Mouse (Mus musculus) liver, embryonic 16.5 days (tissue): ENCODE measurements at regions not wholly inside any gene's neighbourhood (a gene's known extent, or its start where the extent isn't known, plus 50 kb on each side); places are given as distances from the start of the nearest gene placed in this dataset.

Source experiments
- ATAC-seq: fragments of 200-750 bp; cut with Nextera tagmentation; 2 replicates; pipeline ENCODE4 v1.8.0; 2017; ENCODE audit warnings: low read depth, mild to moderate bottlenecking, moderate number of reproducible peaks, moderate library complexity
- H3K27ac ChIP-seq: fragments of 300-500 bp; sonication (generic); 2 replicates; pipeline ENCODE4 v1.5.1; 2014; ENCODE audit warnings: mild to moderate bottlenecking, low read length
- H3K27me3 ChIP-seq: fragments of 300-500 bp; sonication (generic); 2 replicates; pipeline ENCODE4 v1.6.1; 2014; ENCODE audit warnings: low read depth, low read length, mixed read lengths; ENCODE audit not compliant: control insufficient read depth, insufficient read depth
- H3K36me3 ChIP-seq: fragments of 300-500 bp; sonication (generic); 2 replicates; pipeline ENCODE4 v1.6.1; 2014; ENCODE audit warnings: mild to moderate bottlenecking; ENCODE audit not compliant: control insufficient read depth, insufficient read depth
- H3K4me1 ChIP-seq: fragments of 300-500 bp; sonication (generic); 2 replicates; pipeline ENCODE4 v1.6.1; 2014; ENCODE audit warnings: low read depth, low read length, mixed read lengths; ENCODE audit not compliant: control insufficient read depth
- H3K4me2 ChIP-seq: fragments of 300-500 bp; sonication (generic); 2 replicates; pipeline ENCODE4 v1.6.1; 2014; ENCODE audit warnings: low read depth, low read length, mixed read lengths
- H3K4me3 ChIP-seq: fragments of 300-500 bp; sonication (generic); 2 replicates; pipeline ENCODE4 v1.5.1; 2014; ENCODE audit warnings: low read depth, mild to moderate bottlenecking, low read length
- H3K9ac ChIP-seq: fragments of 300-500 bp; sonication (generic); 2 replicates; pipeline ENCODE4 v1.6.1; 2014; ENCODE audit warnings: low read depth, low read length
- H3K9me3 ChIP-seq: fragments of 300-500 bp; sonication (generic); replicated peaks from 2 replicates; pipeline ENCODE4 v1.6.1; 2016; ENCODE audit warnings: low read length; ENCODE audit not compliant: control insufficient read depth
- WGBS: fragments of 180-500 bp; shearing (Covaris S2); extraction: QIAGEN DNeasy Blood & Tissue Kit; methylation state at CpG from one replicate; pipeline ENCODE4 v1.1.7; 2014; ENCODE audit not compliant: insufficient replicate concordance; 5-methylcytosine and 5-hydroxymethylcytosine counted together

GRCm38 (mm10) chr16:29945891-29946598 is 118.1 kb upstream of the Hes1 start:
- Histone ChIP-seq H3K4me3 (peak overlapping the region; percentile 45), H3K4me2 (peak overlapping the region; percentile 44), H3K27ac (peak overlapping the region; percentile 56), H3K36me3 (no peaks in the 10 kb centered on the region), H3K4me1 (peaks cover 7% of the 10 kb centered on the region), H3K27me3 (no peaks in the 10 kb centered on the region), H3K9me3 (no peaks in the 10 kb centered on the region), H3K9ac (peak overlapping the region; percentile 6)
- peak; percentile 80 for ATAC-seq
- WGBS = 5% methylated on average over 39 of the region's 39 CpGs

- no peak overlapping the region for H3K4me2 ChIP-seq
- whole genome bisulfite sequencing = 69% methylated on average over 5 of the region's 5 CpGs
- no peaks in the 10 kb centered on the region for H3K36me3 ChIP-seq
- peaks cover 7% of the 10 kb centered on the region for H3K4me1 ChIP-seq
- no peak overlapping the region for H3K27ac ChIP-seq
- no peaks in the 10 kb centered on the region for H3K9me3 ChIP-seq
- H3K4me3 ChIP-seq = no peak overlapping the region
- no peak overlapping the region for H3K9ac ChIP-seq
- no peak for ATAC-seq
- H3K27me3 ChIP-seq = no peaks in the 10 kb centered on the region
These were observed 117.2 kb upstream of the Hes1 start for GRCm38 (mm10) chr16:29946966-29947365.

GRCm38 (mm10) chr16:29947670-29948069 is 116.5 kb upstream of the Hes1 start:
- Histone ChIP-seq H3K36me3 (no peaks in the 10 kb centered on the region), H3K4me2 (no peak overlapping the region), H3K9ac (no peak overlapping the region), H3K4me3 (no peak overlapping the region), H3K4me1 (peaks cover 7% of the 10 kb centered on the region), H3K27me3 (no peaks in the 10 kb centered on the region), H3K9me3 (no peaks in the 10 kb centered on the region), H3K27ac (no peak overlapping the region)
- WGBS = 54% methylated on average over 5 of the region's 5 CpGs
- no peak for ATAC-seq

GRCm38 (mm10) chr16:29950136-29950535 is 114.0 kb upstream of the Hes1 start:
- Histone ChIP-seq H3K4me1 (peaks cover 7% of the 10 kb centered on the region), H3K36me3 (no peaks in the 10 kb centered on the region), H3K9me3 (no peaks in the 10 kb centered on the region), H3K4me3 (no peak overlapping the region), H3K4me2 (no peak overlapping the region), H3K27me3 (no peaks in the 10 kb centered on the region), H3K9ac (no peak overlapping the region), H3K27ac (no peak overlapping the region)
- no peak for ATAC-seq
- WGBS = 50% methylated on average over 9 of the region's 9 CpGs

- H3K27me3 ChIP-seq = no peaks in the 10 kb centered on the region
- H3K9ac ChIP-seq = no peak overlapping the region
- H3K4me1 ChIP-seq = peaks cover 7% of the 10 kb centered on the region
- no peak for ATAC-seq
- no peaks in the 10 kb centered on the region for H3K9me3 ChIP-seq
- H3K36me3 ChIP-seq = no peaks in the 10 kb centered on the region
- WGBS = 68% methylated on average over 4 of the region's 4 CpGs
- H3K4me3 ChIP-seq = no peak overlapping the region
- no peak overlapping the region for H3K4me2 ChIP-seq
- H3K27ac ChIP-seq = no peak overlapping the region
These were observed 113.4 kb upstream of the Hes1 start for GRCm38 (mm10) chr16:29950791-29951190.

- Histone ChIP-seq H3K4me2 (no peak overlapping the region), H3K4me3 (no peak overlapping the region), H3K9me3 (no peaks in the 10 kb centered on the region), H3K27ac (no peak overlapping the region), H3K4me1 (no peaks in the 10 kb centered on the region), H3K36me3 (no peaks in the 10 kb centered on the region), H3K9ac (no peak overlapping the region), H3K27me3 (no peaks in the 10 kb centered on the region)
- 58% methylated on average over 10 of the region's 10 CpGs for WGBS
- ATAC-seq = no peak
These were observed 109.5 kb upstream of the Hes1 start for GRCm38 (mm10) chr16:29954700-29955099.

GRCm38 (mm10) chr16:29956904-29957303 is 107.3 kb upstream of the Hes1 start:
- Histone ChIP-seq H3K4me1 (no peaks in the 10 kb centered on the region), H3K9me3 (no peaks in the 10 kb centered on the region), H3K4me3 (no peak overlapping the region), H3K9ac (no peak overlapping the region), H3K27me3 (no peaks in the 10 kb centered on the region), H3K4me2 (no peak overlapping the region), H3K36me3 (no peaks in the 10 kb centered on the region), H3K27ac (no peak overlapping the region)
- WGBS = 69% methylated on average over 7 of the region's 7 CpGs
- no peak for ATAC-seq

GRCm38 (mm10) chr16:29959939-29960637 is 104.1 kb upstream of the Hes1 start:
- 67% methylated on average over 12 of the region's 12 CpGs for WGBS
- H3K27ac ChIP-seq = no peak overlapping the region
- no peaks in the 10 kb centered on the region for H3K36me3 ChIP-seq
- H3K4me3 ChIP-seq = no peak overlapping the region
- no peaks in the 10 kb centered on the region for H3K9me3 ChIP-seq
- no peak overlapping the region for H3K4me2 ChIP-seq
- no peak overlapping the region for H3K9ac ChIP-seq
- no peaks in the 10 kb centered on the region for H3K4me1 ChIP-seq
- no peaks in the 10 kb centered on the region for H3K27me3 ChIP-seq
- ATAC-seq = no peak

- Histone ChIP-seq H3K27me3 (no peaks in the 10 kb centered on the region), H3K27ac (no peak overlapping the region), H3K36me3 (no peaks in the 10 kb centered on the region), H3K4me1 (no peaks in the 10 kb centered on the region), H3K4me3 (no peak overlapping the region), H3K9ac (no peak overlapping the region), H3K9me3 (no peaks in the 10 kb centered on the region), H3K4me2 (no peak overlapping the region)
- no peak for ATAC-seq
- WGBS = 62% methylated on average over 4 of the region's 4 CpGs
These were observed 100.9 kb upstream of the Hes1 start for GRCm38 (mm10) chr16:29963284-29963683.
